Mouse (Mus musculus): ENCODE results near the gene Nabp1. TPM values are rescaled to one million over a fixed set of nuclear protein-coding genes. Genes with fewer than 3 reads are reported as not detected.
"Not testable (repeated sequence)": the region's sequence is repeated elsewhere in the genome, so short reads cannot be mapped to it uniquely, and the experiment has no call there.

The Nabp1 gene
- polyA plus RNA-seq, 1 experiment = 4.4 TPM

DNA sequence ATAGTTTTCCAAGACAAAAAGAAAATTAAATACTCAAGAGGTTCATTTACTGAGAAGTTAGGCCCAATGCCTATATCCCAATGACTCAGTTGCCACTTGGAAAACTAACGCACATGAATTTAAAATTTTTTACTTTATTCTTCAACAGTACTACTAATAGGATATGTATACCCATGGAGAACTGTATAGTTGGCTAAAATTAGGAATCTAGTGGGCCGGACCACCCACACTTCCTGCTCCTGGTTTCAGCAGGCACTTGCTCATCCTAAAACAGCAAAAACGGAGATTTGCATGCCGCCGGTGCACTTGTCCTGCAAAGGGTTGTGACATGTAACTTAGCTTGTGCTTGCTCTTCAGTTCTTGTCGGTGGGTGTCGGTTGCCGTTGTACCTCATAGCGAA is 51.9 kb downstream of the Nabp1 start:
- no peaks in the 10 kb centered on the region for H3K36me3 ChIP-seq (replicated peaks; ENCODE audit: low read length)
- TF ChIP-seq FLI1 (IDR thresholded peaks at IDR 0.05; ENCODE audit: low read length) (no peak), GATA1 (IDR thresholded peaks at IDR 0.05; ENCODE audit: borderline replicate concordance, low read length) (no peak)
- no peaks in the 10 kb centered on the region for H3K27me3 ChIP-seq (replicated peaks)
- no peak overlapping the region for H3K4me3 ChIP-seq (replicated peaks)
- no peaks in the 10 kb centered on the region for H3K9me3 ChIP-seq
- no peaks in the 10 kb centered on the region for H3K4me1 ChIP-seq

DNA sequence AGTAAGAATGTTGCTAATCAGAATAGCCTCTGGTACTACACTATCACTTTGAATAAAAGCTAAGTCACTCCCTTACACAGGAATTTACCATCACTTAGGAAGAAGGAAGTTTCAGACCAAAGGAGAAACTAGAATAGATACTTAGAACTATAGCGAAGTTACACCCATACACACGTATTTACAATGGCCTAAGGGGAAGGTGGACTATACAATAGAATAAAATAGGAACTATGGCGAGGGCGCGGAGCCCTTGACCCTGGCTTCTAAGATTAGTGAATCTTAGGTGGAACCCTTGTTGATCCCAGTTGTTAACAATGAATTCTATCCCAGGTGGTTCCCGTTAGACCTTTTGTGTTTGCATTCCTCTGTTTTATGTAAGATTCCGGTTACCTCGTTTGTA is 57.2 kb downstream of the Nabp1 start:
- H3K27me3 ChIP-seq (replicated peaks); H3K4me3 ChIP-seq (replicated peaks); H3K36me3 ChIP-seq (replicated peaks; ENCODE audit: low read length); H3K4me1 ChIP-seq; H3K9me3 ChIP-seq: not testable (repeated sequence)

DNA sequence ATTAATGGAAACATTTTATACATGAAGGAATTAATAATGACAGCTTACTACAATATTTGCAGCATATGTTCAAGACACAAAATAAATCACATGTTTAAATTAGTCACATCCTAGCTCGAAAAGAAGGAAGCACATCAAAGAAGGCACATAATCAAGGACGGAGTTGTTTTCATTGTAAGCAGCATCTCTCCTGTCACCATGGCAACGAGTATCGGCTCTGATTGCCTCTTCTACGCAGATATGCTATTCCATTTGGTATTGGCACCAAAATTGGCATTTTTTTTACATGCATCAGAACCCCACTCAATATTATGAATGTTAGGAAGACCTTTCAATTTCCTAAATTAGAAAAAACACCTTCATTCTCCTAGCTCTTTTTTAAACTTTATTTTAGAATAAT is 59.5 kb downstream of the Nabp1 start:
- TF ChIP-seq GATA1 (IDR thresholded peaks at IDR 0.05; ENCODE audit: borderline replicate concordance, low read length) (no peak), FLI1 (IDR thresholded peaks at IDR 0.05; ENCODE audit: low read length) (no peak)
- no peaks in the 10 kb centered on the region for H3K36me3 ChIP-seq (replicated peaks; ENCODE audit: low read length)
- no peaks in the 10 kb centered on the region for H3K9me3 ChIP-seq
- no peaks in the 10 kb centered on the region for H3K4me1 ChIP-seq
- no peaks in the 10 kb centered on the region for H3K27me3 ChIP-seq (replicated peaks)
- H3K4me3 ChIP-seq (replicated peaks) = no peak overlapping the region

Other genes starting within 250 kb of the Nabp1 start
- gene Cavin2, start 189.3 kb downstream of the Nabp1 start, polyA plus RNA-seq (2012; ENCODE audit: insufficient read depth, low replicate concordance) = 22.5 and 55.0 TPM in 2 replicates

Data from megakaryocyte, embryonic 14.5 days (primary cell).